Mouse (Mus musculus) CD8-positive naive resting alpha-beta T cell, adult 2 months (primary cell): ENCODE data around the gene Capn1.

Experiments used
- DNase-seq, 2 experiments: peaks; one replicate each; pipeline ENCODE4 v3.0.0; 2022; ENCODE audit warnings: low read depth in 2 of 2, low spot score in 2 of 2

Gene Capn1

GRCm38 (mm10) chr19:5954031-5954710, 61.5 kb downstream of the Capn1 start:
- no peak for DNase-seq

- DNase-seq: no peak
Measured at GRCm38 (mm10) chr19:5953201-5953770, 62.4 kb downstream of the Capn1 start.

GRCm38 (mm10) chr19:5952071-5952691, 63.5 kb downstream of the Capn1 start:
- no peak for DNase-seq

GRCm38 (mm10) chr19:5951631-5952030, 64.1 kb downstream of the Capn1 start:
- DNase-seq: no peak

DNA sequence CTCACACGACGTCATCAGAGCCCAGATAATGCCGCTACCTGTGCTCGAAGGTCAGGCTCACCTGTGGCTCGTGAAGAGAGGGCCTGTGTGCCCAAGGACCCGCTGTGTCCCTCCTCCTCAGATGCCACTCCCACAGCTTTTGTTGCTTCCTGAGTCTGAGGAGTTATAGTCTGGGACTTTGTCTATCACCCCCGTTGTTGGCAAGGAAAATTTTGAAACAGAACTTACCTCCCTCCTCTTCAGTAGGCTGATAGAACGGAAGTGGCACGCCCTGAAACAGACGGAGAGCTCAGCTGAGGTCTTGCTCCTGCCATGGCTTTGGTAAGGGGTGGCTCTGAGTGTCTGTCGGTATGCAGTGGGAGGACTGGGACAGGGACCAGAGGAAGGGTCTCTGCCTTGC, 65.5 kb downstream of the Capn1 start:
- DNase-seq: no peak

DNA sequence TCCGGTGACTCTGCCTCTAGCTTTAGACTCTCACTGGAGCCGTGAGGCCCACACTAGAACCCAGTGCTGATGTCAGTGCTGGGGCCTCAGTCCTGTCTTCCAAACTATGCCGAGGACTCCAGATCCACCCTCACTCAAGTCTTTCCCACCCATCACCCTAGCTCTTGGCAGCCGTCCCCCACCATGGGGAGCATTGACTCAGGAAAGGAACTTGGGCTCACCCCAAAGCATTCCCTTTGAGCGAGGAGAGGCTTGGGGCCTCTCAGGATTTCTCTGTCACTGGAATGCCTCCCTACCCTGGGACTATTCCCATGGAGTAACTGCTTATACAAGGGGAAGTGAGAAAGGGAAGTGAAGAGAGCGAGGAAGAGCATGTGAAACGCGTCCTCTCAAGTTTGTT, 69.8 kb downstream of the Capn1 start:
- no peak for DNase-seq

- no peak for DNase-seq
Measured at GRCm38 (mm10) chr19:5945027-5945426, 70.7 kb downstream of the Capn1 start.

- no peak for DNase-seq
Measured at GRCm38 (mm10) chr19:5944145-5944544, 71.6 kb downstream of the Capn1 start.

DNA sequence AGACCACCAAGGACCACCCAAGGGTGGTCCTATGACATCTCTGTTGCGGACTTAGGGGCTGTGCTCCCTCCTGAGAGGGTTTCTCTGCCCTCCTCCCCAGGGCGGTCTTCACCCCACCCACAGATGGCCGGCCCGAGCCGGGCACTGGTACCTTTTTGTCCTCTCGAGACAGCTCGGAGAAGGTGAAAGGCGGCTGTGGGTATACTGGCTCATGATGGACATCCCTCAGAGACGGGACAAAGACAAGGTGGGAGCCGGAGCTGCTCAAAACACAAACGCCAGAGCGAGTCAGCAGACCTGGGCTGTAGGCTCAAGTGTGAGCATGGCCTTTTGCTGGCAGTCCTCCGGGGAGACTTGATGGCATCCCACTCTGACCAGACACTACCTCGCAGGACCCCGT, 72.3 kb downstream of the Capn1 start:
- no peak for DNase-seq

GRCm38 (mm10) chr19:5942581-5942980, 73.1 kb downstream of the Capn1 start:
- no peak for DNase-seq

- DNase-seq: no peak
Measured at GRCm38 (mm10) chr19:5940656-5941055, 75.0 kb downstream of the Capn1 start.

DNA sequence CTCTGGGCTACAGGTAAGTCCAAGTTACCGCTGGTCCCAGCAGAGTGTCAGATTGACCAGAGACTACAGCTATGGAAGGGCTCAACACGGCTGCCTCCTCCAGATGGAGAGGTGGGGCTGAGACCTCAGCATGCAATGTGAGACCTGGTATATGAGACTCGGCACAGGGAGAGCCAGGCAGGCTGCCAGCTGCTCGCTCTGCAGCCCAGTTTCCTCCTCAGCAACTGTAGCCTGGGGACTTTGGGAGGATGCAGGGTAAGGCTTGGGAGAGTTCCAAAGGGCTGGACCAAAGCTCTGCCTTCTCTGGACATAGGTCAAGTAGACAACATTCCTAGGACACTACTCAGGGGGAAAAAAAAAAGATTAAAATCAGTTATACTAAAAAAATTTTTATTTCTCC, 75.5 kb downstream of the Capn1 start:
- no peak for DNase-seq

DNA sequence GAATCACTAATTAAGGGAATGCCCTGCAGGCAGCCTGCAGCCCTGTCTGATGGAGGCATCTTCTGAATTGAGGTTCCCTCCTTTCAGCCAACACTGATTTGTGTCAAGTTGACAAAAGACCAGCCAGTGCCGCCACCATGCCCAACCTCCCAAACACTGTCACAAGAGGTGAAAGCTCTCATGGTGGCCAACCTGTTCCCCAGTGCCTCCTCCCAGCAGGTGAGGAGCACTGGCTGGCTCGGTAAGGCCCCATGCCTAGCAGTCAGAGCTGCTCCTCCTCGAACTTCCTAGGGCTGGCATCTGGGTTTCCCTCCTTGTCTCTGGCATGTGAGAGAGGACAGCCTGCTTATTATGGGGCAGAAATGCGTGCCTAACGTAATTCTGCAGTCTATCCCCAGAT, 76.0 kb downstream of the Capn1 start:
- no peak for DNase-seq
